Mouse (Mus musculus) induced T-regulatory cell, adult 2 months (primary cell): ENCODE measurements around the gene Kcnn3.
A peak's percentile ranks its signal among the peaks of the same experiment; 100 is the strongest.

ENCODE experiments used
- DNase-seq: peaks from one replicate; pipeline ENCODE4 v3.0.0-alpha.2; 2012; ENCODE audit warnings: low read depth

The Kcnn3 gene

DNA sequence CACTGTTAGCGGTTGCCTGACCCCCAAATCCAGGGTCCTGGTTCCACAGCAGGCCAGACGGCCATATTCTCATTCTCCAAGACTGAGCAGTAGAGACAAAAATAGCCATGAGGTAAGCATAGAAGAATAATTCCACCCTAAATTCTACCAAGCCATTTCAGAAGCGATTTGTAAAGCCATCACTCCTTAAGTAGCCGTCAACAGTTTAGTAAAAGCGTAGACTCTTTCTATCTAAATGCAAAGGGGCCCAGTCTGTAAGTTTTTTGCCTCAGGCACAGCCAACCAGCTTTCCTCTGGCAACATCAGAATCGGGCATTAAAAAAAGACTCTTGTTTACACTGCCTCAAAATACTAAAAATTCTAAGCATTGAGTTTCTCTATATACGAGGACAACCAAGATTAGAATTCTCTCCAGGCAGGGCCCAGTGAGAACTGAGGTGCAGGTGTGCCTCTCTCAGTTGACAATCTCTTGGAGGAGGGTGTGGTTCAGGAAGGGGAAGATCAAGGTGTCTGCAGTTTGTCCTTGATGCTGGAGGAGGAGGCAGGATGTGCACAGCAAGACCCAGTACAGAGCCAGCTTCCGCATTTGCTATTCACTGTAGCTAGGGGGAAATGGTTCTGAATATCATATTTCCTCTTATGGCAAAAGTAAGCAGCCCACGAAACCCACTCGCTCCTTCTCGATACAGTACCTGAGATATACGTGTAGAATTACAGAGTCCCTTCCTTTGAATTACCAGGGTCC lies 152.8 kb downstream of the Kcnn3 start:
- peak; percentile 26 for DNase-seq

GRCm38 (mm10) chr3:89677617-89678016 lies 157.7 kb downstream of the Kcnn3 start:
- DNase-seq: no peak

DNA sequence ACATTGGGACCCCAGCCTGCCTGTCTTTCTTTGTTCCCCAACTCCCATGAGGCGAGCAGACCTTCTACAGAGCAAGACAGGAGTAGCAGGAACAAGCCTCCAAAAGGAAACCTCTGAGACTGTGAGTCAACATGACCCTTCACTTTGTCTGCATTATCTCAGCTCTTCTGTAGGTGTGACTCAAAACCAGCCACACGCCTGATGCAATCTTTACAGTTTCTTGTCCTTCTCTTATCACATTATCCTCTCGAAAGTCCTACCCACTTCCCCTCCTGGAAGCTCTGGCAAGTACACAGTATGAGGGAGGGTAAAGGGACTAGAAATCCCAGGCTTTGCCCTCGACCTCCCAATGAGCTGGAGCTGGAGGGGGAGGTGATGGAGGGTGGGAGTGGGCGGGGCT lies 166.1 kb downstream of the Kcnn3 start:
- peak; percentile 27 for DNase-seq

GRCm38 (mm10) chr3:89688694-89689581 lies 169.0 kb downstream of the Kcnn3 start:
- peak; percentile 86 for DNase-seq

DNA sequence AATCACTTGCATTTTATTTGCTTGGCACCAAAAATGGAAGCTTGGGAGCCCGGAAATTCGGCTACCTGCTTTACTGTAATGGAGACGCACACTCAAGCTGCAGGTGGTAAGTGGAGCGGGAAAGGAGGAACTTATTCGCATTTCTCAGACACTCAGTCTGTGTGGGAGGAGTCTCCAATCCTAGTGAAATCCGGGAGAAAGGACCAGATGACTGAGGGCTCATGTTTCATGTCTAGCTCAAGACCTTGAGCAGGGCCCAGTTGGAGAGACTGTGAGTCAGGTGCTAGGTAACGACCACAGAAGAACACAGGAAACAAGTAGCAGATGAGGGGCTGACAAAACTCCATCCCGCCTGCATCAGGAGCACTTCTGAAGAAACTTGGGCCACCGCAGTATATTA lies 171.8 kb downstream of the Kcnn3 start:
- no peak for DNase-seq

- DNase-seq: no peak
These were observed 176.3 kb downstream of the Kcnn3 start for GRCm38 (mm10) chr3:89696152-89696821.

DNA sequence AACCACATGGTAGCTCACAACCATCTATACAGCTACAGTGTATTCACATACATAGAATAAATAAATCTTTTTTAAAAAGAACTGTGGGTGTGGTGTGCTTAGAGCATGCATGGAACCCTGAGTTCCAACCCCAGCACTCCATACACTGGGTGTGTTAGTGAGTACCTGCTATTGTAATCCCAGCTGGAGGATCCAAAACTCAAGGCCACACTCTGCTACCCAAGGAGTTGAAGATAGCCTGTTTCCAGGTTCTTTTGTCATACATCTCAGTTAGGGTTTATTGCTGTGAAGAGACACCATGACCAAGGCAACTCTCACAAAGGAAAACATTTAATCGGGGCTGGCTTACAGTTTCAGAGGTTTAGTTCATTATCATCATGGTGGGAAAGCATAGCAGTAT lies 179.0 kb downstream of the Kcnn3 start:
- no peak for DNase-seq

DNA sequence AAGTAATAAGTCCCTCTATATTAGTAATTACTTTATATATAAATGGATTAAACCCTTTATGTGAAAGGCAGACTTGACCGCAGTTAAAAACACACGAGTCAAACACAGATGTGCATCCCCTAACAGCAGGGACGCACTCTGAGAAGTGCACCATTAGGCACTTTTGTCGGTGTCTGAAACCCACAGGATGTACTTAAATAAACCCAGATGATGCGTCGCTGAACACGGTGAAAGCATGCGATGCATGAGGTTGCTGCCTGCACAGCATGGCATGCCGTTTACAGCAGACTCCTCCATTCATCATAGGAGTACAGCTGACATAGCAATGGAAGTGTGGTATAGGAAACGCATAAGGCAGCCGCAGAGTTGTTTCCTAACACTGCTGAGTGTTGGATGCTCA lies 180.5 kb downstream of the Kcnn3 start:
- peak; percentile 20 for DNase-seq

DNA sequence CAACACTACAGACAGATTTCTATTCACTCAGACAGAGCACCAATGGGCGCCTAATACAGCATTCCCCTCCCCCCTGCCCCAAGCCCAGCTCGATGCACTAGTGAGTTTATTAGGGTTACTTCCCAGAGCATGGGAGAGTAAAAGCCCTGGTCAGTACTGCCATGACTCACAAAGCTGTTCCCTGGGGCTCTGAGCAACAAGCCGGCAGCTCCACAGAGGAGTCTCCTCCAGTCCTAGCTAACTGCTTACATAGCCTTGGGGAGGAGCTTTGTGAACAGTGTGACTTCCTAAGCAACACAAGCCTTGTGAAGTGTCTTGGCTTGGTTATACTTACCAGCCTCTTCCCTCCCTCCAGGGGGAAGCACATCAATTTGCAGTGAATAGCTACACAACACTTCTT lies 183.6 kb downstream of the Kcnn3 start:
- DNase-seq: no peak

GRCm38 (mm10) chr3:89704064-89704463 lies 184.1 kb downstream of the Kcnn3 start:
- no peak for DNase-seq

DNA sequence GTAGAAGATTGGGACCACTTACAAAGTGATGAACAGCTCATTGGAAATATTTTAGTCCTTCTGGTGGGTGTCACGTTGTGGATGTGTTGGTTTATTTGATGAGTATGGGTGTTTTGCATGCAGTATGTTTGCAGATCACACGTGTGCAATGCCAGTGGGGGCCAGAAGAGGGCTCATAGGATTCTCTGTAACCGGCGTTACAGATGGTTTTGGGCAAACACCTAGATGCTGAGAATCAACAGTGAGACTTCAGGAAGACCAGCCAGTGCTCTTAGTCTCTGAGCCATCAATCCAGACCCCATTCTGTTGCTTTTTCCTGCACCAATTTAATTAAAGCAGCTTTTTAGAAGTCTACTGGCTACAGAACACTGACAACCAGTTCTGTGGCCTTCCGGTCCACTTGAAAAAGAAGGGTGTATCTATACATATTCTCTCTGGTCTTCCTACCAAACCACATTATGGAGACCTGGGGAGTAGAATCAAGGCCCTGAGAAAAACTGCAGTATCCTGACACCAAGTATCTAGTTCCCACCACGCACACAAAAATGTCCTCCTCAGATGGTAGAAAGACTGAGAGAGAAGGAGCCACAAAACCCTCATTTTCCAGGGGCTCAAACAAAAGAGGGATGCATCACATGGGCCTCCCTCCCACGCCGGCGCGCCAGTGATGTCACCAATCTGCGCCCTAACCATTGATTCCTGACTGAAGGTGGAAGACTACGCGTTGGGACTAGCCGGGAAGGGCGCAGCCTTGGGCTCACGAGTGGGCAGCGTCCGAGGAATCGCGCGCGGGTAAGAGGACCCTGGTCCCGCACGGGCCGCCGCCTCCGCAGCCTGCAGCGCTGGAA lies 194.6 kb downstream of the Kcnn3 start, which contains the start of gene Adar:
Gene Adar, plus strand, starts transcription at position 664 of the 848 bp plus-strand sequence.
- DNase-seq: peak; percentile 90

- DNase-seq: no peak
These were observed 195.4 kb downstream of the Kcnn3 start for GRCm38 (mm10) chr3:89715207-89715966.

GRCm38 (mm10) chr3:89715967-89716256 lies 195.9 kb downstream of the Kcnn3 start:
- DNase-seq: no peak

GRCm38 (mm10) chr3:89722032-89722431 lies 202.1 kb downstream of the Kcnn3 start:
- DNase-seq: no peak

DNA sequence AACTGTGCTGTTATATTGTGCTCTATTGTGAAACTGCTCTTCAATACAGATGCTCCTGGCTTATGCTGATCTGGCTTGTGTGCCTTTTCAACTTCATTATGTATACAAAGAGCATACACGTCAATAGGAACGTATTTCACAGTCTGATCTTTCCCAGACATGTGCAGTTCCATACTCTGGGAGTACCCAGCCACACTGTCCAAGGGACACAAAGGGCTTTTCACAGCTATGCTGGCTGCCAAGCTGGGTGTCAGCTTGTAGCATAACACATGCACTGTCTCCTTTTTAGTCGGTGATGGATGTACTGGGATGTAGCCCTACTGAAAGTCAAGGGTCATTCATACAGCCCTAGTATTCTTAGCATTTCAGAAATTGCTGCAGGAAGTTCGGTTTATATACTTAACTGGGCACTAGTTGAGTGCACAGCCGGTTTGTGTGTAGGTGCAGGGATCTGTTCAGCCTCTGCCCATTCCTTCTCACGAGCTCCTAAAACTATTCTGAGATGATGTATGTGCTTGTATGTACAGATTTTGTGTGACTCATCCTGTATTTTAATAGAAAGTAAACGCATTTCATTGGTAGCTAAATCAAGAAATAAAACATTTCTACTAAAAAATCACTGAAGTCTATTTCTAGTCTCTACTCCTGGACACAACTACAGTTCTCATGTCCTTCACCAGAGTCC lies 203.6 kb downstream of the Kcnn3 start:
- no peak for DNase-seq
